Mouse (Mus musculus) cortical plate, adult 2 months (tissue): ENCODE data around the gene Ppp6r3.

Experiments
- CTCF ChIP-seq: fragments of 200-500 bp; IDR thresholded peaks from 2 replicates; pipeline ENCODE4 v1.5.1; 2011; ENCODE audit warnings: mild to moderate bottlenecking, control low read depth, low read length; ENCODE audit not compliant: insufficient read depth; ENCODE audit errors: extremely low read depth
- POLR2A ChIP-seq: fragments of 200-500 bp; IDR thresholded peaks from 2 replicates; pipeline ENCODE4 v1.6.1; 2011; ENCODE audit warnings: mild to moderate bottlenecking, low read length, control low read depth; ENCODE audit not compliant: insufficient read depth; ENCODE audit errors: extremely low read depth

DNA sequence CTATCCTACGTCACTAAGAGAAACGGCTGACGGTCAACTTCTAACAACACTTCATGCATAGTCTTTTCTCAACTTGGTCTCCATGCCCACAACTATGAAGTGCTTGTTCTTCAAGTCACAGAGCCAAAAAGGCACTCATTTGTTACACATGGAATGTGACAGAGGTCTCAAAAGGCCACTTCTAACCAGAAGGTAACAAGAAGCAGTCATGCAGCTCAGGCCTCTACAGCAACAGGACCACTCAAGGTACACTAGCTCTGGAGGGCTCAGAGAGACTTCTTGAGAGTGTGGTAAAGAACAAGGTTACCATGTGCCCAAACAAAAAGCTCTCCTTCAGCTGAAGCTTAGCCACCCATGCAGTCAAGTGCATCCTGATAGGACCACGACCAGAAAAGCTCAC is 46.9 kb downstream of the Ppp6r3 start:
- TF ChIP-seq POLR2A (no peak), CTCF (no peak)
